Comparison of ENCODE assay signal across 10 mouse cellular contexts in genomic region chr6:146321951-146322350, GRCm38 (mm10).
DNase-seq lines count a peak whose midpoint lies in the region; TF ChIP-seq lines count a peak whose summit lies in the region.
"Had no signal": no experiment of that assay in that cellular context is flagged by ENCODE, and none has a peak within 500 bp of the region (broad histone marks: within the 10 kb centered on the region; RNA-seq: fewer than 3 reads in every experiment).

No protein-coding gene starts in this region.

- no peak overlapping the region for H3K4me3 ChIP-seq in kidney, adult 2 months (ENCODE audit: insufficient read depth, low read depth, low read length)
- H3K4me3 ChIP-seq: megakaryocyte, embryonic 14.5 days had no signal

- no peaks in the 10 kb centered on the region for H3K27me3 ChIP-seq in kidney, adult 2 months (replicated peaks; ENCODE audit: control insufficient read depth, insufficient read depth, low read length)
- H3K27me3 ChIP-seq: megakaryocyte, embryonic 14.5 days had no signal

- peak; percentile 44 for DNase-seq in adrenal gland, adult 2 months
- DNase-seq in adrenal gland, postnatal 10 days, result no peak
- DNase-seq in kidney, adult 2 months, result peak; percentile 63
- DNase-seq in kidney, postnatal 25 days, result no peak
- DNase-seq in kidney, postnatal 10 days, result peak; percentile 27
- DNase-seq in lung, postnatal 4 days, result peak; percentile 20 to 45
- no peak for DNase-seq in left cerebral cortex, postnatal 4 days
- DNase-seq in retina, postnatal 1 day, result no peak
- DNase-seq: heart, postnatal 4 days had no signal

- H3K36me3 ChIP-seq in kidney, adult 2 months (ENCODE audit: control insufficient read depth, insufficient read depth, low read length), result no peaks in the 10 kb centered on the region; the same call in 1 of the 2 replicates

- H3K27ac ChIP-seq in kidney, adult 2 months (ENCODE audit: insufficient read depth, low read depth, low read length), result no peak overlapping the region

- no peaks in the 10 kb centered on the region for H3K4me1 ChIP-seq in kidney, adult 2 months (ENCODE audit: control insufficient read depth, insufficient read depth, low read length)

- TF ChIP-seq CTCF in kidney, adult 2 months (conservative IDR thresholded peaks at IDR 0.05; ENCODE audit: insufficient read depth, insufficient read length, low read depth, low read length), result no peak

- no peak for TF ChIP-seq POLR2A in kidney, adult 2 months (IDR thresholded peaks at IDR 0.05; ENCODE audit: low read depth, low read length)

- 61% methylated on average over 4 of the region's 4 CpGs for WGBS in kidney, adult 2 months

- intact Hi-C loops in left cerebral cortex, postnatal 4 days (cut with DNase I), result no loop called here

Comparison
In these comparisons a context has a peak if more than half of its experiments do, and no peak if none do; other contexts are left out.
1. DNase-seq: peak in adrenal gland, adult 2 months (single experiment), kidney, adult 2 months (single experiment), kidney, postnatal 10 days (single experiment) and lung, postnatal 4 days (2 of 2); none in adrenal gland, postnatal 10 days (single experiment), kidney, postnatal 25 days (0 of 2), left cerebral cortex, postnatal 4 days (single experiment) and retina, postnatal 1 day (single experiment).